Mouse (Mus musculus) MEL (cell line): ENCODE results near the gene Lrrc52. TPM values are rescaled to one million over a fixed set of nuclear protein-coding genes. Genes with fewer than 3 reads are reported as not detected.

ENCODE experiments used
- DNase-seq: peaks from one replicate; pipeline ENCODE4 v3.0.0; 2011; ENCODE audit warnings: low read depth, low spot score
- H3K27ac ChIP-seq: 2 replicates; pipeline ENCODE4 v1.5.1; 2012; ENCODE audit warnings: low read depth, mild to moderate bottlenecking, control low read depth, low read length, moderate library complexity; ENCODE audit not compliant: control insufficient read depth
- H3K27me3 ChIP-seq, 2 experiments: fragments of 150-350 bp in 1 of 2; sonication (generic) in 1 of 2; 2 replicates each; pipeline ENCODE4 v1.6.1; 2012; ENCODE audit warnings: low read length in 2 of 2, mild to moderate bottlenecking in 2 of 2, improper control_type of control experiment in 1 of 2, moderate library complexity in 1 of 2; ENCODE audit not compliant: insufficient read depth in 2 of 2, control insufficient read depth in 1 of 2
- H3K36me3 ChIP-seq, 2 experiments: 2 replicates each; pipeline ENCODE4 v1.6.1; 2012 to 2014; ENCODE audit warnings: low read length in 2 of 2, improper control_type of control experiment in 1 of 2, inconsistent platforms in 1 of 2, mild to moderate bottlenecking in 1 of 2; ENCODE audit not compliant: insufficient read depth in 2 of 2, control insufficient read depth in 1 of 2
- H3K4me1 ChIP-seq, 2 experiments: fragments of 150-350 bp in 1 of 2; sonication (generic) in 1 of 2; 2 replicates each; pipeline ENCODE4 v1.6.1; 2012; ENCODE audit warnings: low read length in 2 of 2, improper control_type of control experiment in 1 of 2, mild to moderate bottlenecking in 1 of 2; ENCODE audit not compliant: insufficient read depth in 2 of 2, control insufficient read depth in 1 of 2
- H3K4me3 ChIP-seq, 2 experiments: fragments of 150-350 bp in 1 of 2; sonication (generic) in 1 of 2; 2 replicates each; pipeline ENCODE4 v1.5.1; 2012; ENCODE audit warnings: low read depth in 2 of 2, low read length in 2 of 2, mild to moderate bottlenecking in 2 of 2, moderate library complexity in 2 of 2, control low read depth in 1 of 2, improper control_type of control experiment in 1 of 2; ENCODE audit not compliant: control insufficient read depth in 1 of 2, insufficient read depth in 1 of 2
- H3K79me2 ChIP-seq: 2 replicates; pipeline ENCODE4 v1.6.1; 2012; ENCODE audit warnings: mild to moderate bottlenecking, low read length, moderate library complexity; ENCODE audit not compliant: control insufficient read depth, poor library complexity, insufficient read depth
- H3K9ac ChIP-seq: 2 replicates; pipeline ENCODE4 v1.6.1; 2012; ENCODE audit warnings: low read depth, mild to moderate bottlenecking, control low read depth, low read length, moderate library complexity; ENCODE audit not compliant: control insufficient read depth, poor library complexity, severe bottlenecking
- H3K9me3 ChIP-seq: fragments of 150-350 bp; sonication (generic); replicated peaks from 2 replicates; pipeline ENCODE4 v1.6.1; 2012; ENCODE audit warnings: mild to moderate bottlenecking, low read length, improper control_type of control experiment, moderate library complexity; ENCODE audit not compliant: insufficient read depth
- BHLHE40 ChIP-seq: IDR thresholded peaks from 2 replicates; pipeline ENCODE4 v1.6.1; 2012; ENCODE audit warnings: low read depth, mild to moderate bottlenecking, inconsistent platforms, low read length, improper control_type of control experiment, borderline replicate concordance
- CHD1 ChIP-seq: IDR thresholded peaks from 2 replicates; pipeline ENCODE4 v1.6.1; 2012; ENCODE audit warnings: low read depth, mild to moderate bottlenecking, inconsistent platforms, low read length, improper control_type of control experiment
- CHD2 ChIP-seq: IDR thresholded peaks from 2 replicates; pipeline ENCODE4 v1.6.1; 2011; ENCODE audit warnings: low read length, improper control_type of control experiment
- CTCF ChIP-seq, 3 experiments: IDR thresholded peaks in 2 of 3; conservative IDR thresholded peaks in 1 of 3; 2 replicates each; pipeline ENCODE4 v1.5.1; 2011 to 2012; ENCODE audit warnings: low read length in 3 of 3, low read depth in 2 of 3, mild to moderate bottlenecking in 2 of 3, improper control_type of control experiment in 1 of 3, inconsistent platforms in 1 of 3, mixed read lengths in 1 of 3, moderate library complexity in 1 of 3; ENCODE audit not compliant: control insufficient read depth in 1 of 3, insufficient read depth in 1 of 3, poor library complexity in 1 of 3, severe bottlenecking in 1 of 3
- E2F4 ChIP-seq: IDR thresholded peaks from 2 replicates; pipeline ENCODE4 v1.6.1; 2011; ENCODE audit warnings: low read depth, low read length, improper control_type of control experiment, borderline replicate concordance
- ELF1 ChIP-seq: IDR thresholded peaks from 2 replicates; pipeline ENCODE4 v1.6.1; 2014; ENCODE audit warnings: low read depth, mild to moderate bottlenecking, inconsistent platforms, low read length, improper control_type of control experiment, moderate library complexity
- EP300 ChIP-seq, 2 experiments: IDR thresholded peaks; 2 replicates each; pipeline ENCODE4 v1.6.1; 2011; ENCODE audit warnings: improper control_type of control experiment in 2 of 2, low read length in 2 of 2, low read depth in 1 of 2, mild to moderate bottlenecking in 1 of 2
- ETS1 ChIP-seq: IDR thresholded peaks from 2 replicates; pipeline ENCODE4 v1.6.1; 2012; ENCODE audit warnings: low read depth, mild to moderate bottlenecking, inconsistent platforms, low read length, improper control_type of control experiment, moderate library complexity
- GABPA ChIP-seq: IDR thresholded peaks from 2 replicates; pipeline ENCODE4 v1.6.1; 2012; ENCODE audit warnings: low read depth, mild to moderate bottlenecking, inconsistent platforms, low read length, improper control_type of control experiment, moderate library complexity
- GATA1 ChIP-seq: IDR thresholded peaks from 2 replicates; pipeline ENCODE4 v1.6.1; 2011; ENCODE audit warnings: low read depth, low read length, improper control_type of control experiment
- MAFK ChIP-seq: IDR thresholded peaks from 2 replicates; pipeline ENCODE4 v1.6.1; 2011; ENCODE audit warnings: low read depth, mild to moderate bottlenecking, low read length, improper control_type of control experiment, borderline replicate concordance
- MAZ ChIP-seq: IDR thresholded peaks from 2 replicates; pipeline ENCODE4 v1.6.1; 2012; ENCODE audit warnings: low read depth, mild to moderate bottlenecking, inconsistent platforms, low read length, improper control_type of control experiment
- MEF2A ChIP-seq: IDR thresholded peaks from 2 replicates; pipeline ENCODE4 v1.6.1; 2014; ENCODE audit warnings: low read depth, mild to moderate bottlenecking, inconsistent platforms, low read length, improper control_type of control experiment; ENCODE audit not compliant: poor library complexity, insufficient replicate concordance, severe bottlenecking; ENCODE audit errors: extremely low read depth
- MYB ChIP-seq: IDR thresholded peaks from 2 replicates; pipeline ENCODE4 v1.6.1; 2011; ENCODE audit warnings: mild to moderate bottlenecking, low read depth, low read length, improper control_type of control experiment
- NRF1 ChIP-seq: IDR thresholded peaks from 2 replicates; pipeline ENCODE4 v1.6.1; 2014; ENCODE audit warnings: low read depth, mild to moderate bottlenecking, inconsistent platforms, low read length, improper control_type of control experiment, moderate library complexity; ENCODE audit not compliant: poor library complexity, insufficient read depth, severe bottlenecking
- POLR2A ChIP-seq, 2 experiments: IDR thresholded peaks; 2 replicates each; pipeline ENCODE4 v1.6.1; 2011 to 2012; ENCODE audit warnings: low read length in 2 of 2, mild to moderate bottlenecking in 2 of 2, control low read depth in 1 of 2, improper control_type of control experiment in 1 of 2, low read depth in 1 of 2, moderate library complexity in 1 of 2; ENCODE audit not compliant: control insufficient read depth in 1 of 2, insufficient read depth in 1 of 2, poor library complexity in 1 of 2
- RAD21 ChIP-seq: IDR thresholded peaks from 2 replicates; pipeline ENCODE4 v1.6.1; 2011; ENCODE audit warnings: mild to moderate bottlenecking, low read depth, low read length, improper control_type of control experiment
- RCOR1 ChIP-seq: IDR thresholded peaks from 2 replicates; pipeline ENCODE4 v1.6.1; 2012; ENCODE audit warnings: low read depth, mild to moderate bottlenecking, inconsistent platforms, low read length, improper control_type of control experiment
- TBP ChIP-seq: IDR thresholded peaks from 2 replicates; pipeline ENCODE4 v1.8.0; 2011; ENCODE audit warnings: low read depth, low read length, improper control_type of control experiment
- TCF12 ChIP-seq: IDR thresholded peaks from 2 replicates; pipeline ENCODE4 v1.6.1; 2014; ENCODE audit warnings: low read depth, mild to moderate bottlenecking, inconsistent platforms, low read length, improper control_type of control experiment, moderate library complexity
- USF1 ChIP-seq: IDR thresholded peaks from 2 replicates; pipeline ENCODE4 v1.6.1; 2014; ENCODE audit warnings: low read depth, mild to moderate bottlenecking, inconsistent platforms, low read length, improper control_type of control experiment, moderate library complexity
- ZKSCAN1 ChIP-seq: IDR thresholded peaks from 2 replicates; pipeline ENCODE4 v1.6.1; 2012; ENCODE audit warnings: low read depth, mild to moderate bottlenecking, inconsistent platforms, low read length, improper control_type of control experiment, moderate library complexity
- ZMIZ1 ChIP-seq: IDR thresholded peaks from 2 replicates; pipeline ENCODE4 v1.6.1; 2012; ENCODE audit warnings: low read depth, mild to moderate bottlenecking, inconsistent platforms, low read length, improper control_type of control experiment, moderate library complexity
- ZNF384 ChIP-seq: IDR thresholded peaks from 2 replicates; pipeline ENCODE4 v1.6.1; 2012; ENCODE audit warnings: low read depth, mild to moderate bottlenecking, inconsistent platforms, low read length, improper control_type of control experiment
- polyA plus RNA-seq, 2 experiments: library from polyadenylated mRNA; stranded (reverse) in 1 of 2; unstranded in 1 of 2; fragments of >175 nt in 1 of 2; fragments of >200 nt in 1 of 2; gene quantifications; 2 replicates each; pipeline versions ENCODE4 v1.2.1 to v1.2.4; 2012; ENCODE audit warnings: low replicate concordance in 2 of 2, low read depth in 1 of 2; ENCODE audit not compliant: insufficient read length in 2 of 2, insufficient read depth in 1 of 2, missing spikeins in 1 of 2
- total RNA-seq: library from RNA; depleted of rRNA; stranded (reverse); fragments of 300-350 nt; gene quantifications from 2 replicates; pipeline ENCODE4 v1.2.3, GENCODE M21; 2012

Lrrc52 gene
- total and polyA plus RNA-seq, 3 experiments: not detected

DNA sequence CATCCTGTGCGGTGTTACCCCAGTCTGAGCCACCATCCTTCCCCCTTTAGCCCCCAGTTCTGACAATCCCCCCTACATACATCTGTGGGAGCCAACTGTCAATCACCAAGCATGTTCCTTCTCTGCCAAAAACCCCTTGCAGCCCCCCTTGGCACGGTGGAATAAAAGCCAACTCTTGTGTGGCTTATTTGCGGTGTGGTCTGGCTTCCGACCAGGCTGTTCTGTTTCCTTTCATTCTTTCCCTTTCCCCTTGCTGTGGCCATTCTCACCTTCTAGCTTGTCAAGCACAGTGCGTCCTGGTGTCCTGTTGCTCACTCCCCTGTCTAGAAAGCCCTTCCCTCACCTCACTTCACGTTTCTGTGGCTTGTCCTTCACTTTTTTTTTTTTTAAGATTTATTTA is 14.1 kb downstream of the Lrrc52 start:
- Histone ChIP-seq H3K27ac (no peak overlapping the region), H3K4me3 (no peak overlapping the region), H3K4me1 (no peaks in the 10 kb centered on the region), H3K36me3 (no peaks in the 10 kb centered on the region), H3K79me2 (no peaks in the 10 kb centered on the region), H3K9me3 (no peaks in the 10 kb centered on the region), H3K27me3 (no peaks in the 10 kb centered on the region), H3K9ac (no peak overlapping the region)
- no peak for TF ChIP-seq MAZ
- no peak for TF ChIP-seq ETS1
- no peak for TF ChIP-seq TBP
- TF ChIP-seq GABPA: no peak
- no peak for TF ChIP-seq MAFK
- no peak for TF ChIP-seq USF1
- TF ChIP-seq MEF2A: no peak
- TF ChIP-seq ELF1: no peak
- no peak for TF ChIP-seq CHD2
- TF ChIP-seq RAD21: no peak
- no peak for TF ChIP-seq POLR2A (IDR thresholded peaks at IDR 0.05; ENCODE audit: control insufficient read depth in 1 of 2, insufficient read depth in 1 of 2, low read depth in 1 of 2, low read length in 2 of 2, poor library complexity in 1 of 2)
- no peak for TF ChIP-seq TCF12
- no peak for TF ChIP-seq CTCF (IDR thresholded peaks at IDR 0.05 in 2 of 3, conservative IDR thresholded peaks at IDR 0.05 in 1 of 3; ENCODE audit: control insufficient read depth in 1 of 3, insufficient read depth in 1 of 3, low read depth in 2 of 3, low read length in 3 of 3, poor library complexity in 1 of 3, severe bottlenecking in 1 of 3)
- no peak for TF ChIP-seq EP300 (IDR thresholded peaks at IDR 0.05; ENCODE audit: low read depth in 1 of 2, low read length in 2 of 2)
- no peak for TF ChIP-seq ZNF384
- TF ChIP-seq NRF1: no peak
- no peak for TF ChIP-seq RCOR1
- no peak for TF ChIP-seq MYB
- no peak for TF ChIP-seq E2F4
- TF ChIP-seq ZMIZ1: no peak
- DNase-seq: no peak

DNA sequence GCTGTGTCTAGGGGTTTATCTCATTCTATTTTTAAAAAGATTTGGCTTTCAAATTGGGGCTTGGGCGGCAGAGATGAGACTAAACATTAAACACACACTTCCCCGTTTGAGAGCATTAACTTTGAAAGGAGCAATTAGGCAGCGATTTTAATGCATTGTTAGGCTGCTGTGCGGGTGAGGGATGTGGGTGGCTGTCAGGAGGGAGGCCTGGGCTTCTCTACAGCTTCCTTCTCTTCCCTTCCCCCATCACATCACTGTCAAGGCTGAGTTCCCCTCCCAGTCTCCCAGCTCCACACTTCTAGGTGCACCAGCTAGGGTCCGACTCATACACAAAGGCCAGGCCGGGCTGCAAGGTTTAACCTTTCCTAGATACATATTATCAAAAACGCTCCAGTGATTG is 18.0 kb downstream of the Lrrc52 start:
- H3K9ac ChIP-seq: no peak overlapping the region
- TF ChIP-seq RCOR1 (no peak), GATA1 (no peak), BHLHE40 (no peak), ZKSCAN1 (no peak), CHD1 (no peak)
- DNase-seq: no peak
- no peaks in the 10 kb centered on the region for H3K79me2 ChIP-seq
- H3K9me3 ChIP-seq: no peaks in the 10 kb centered on the region
- H3K4me3 ChIP-seq: no peak overlapping the region
- H3K27me3 ChIP-seq: no peaks in the 10 kb centered on the region
- no peaks in the 10 kb centered on the region for H3K36me3 ChIP-seq
- H3K27ac ChIP-seq: no peak overlapping the region
- no peaks in the 10 kb centered on the region for H3K4me1 ChIP-seq
